Mouse (Mus musculus) C2C12 (cell line): ENCODE measurements around the gene Slc44a2. TPM values are rescaled to one million over a fixed set of nuclear protein-coding genes. Genes with fewer than 3 reads are reported as not detected.

Source experiments
- H3K27me3 ChIP-seq: one replicate; pipeline ENCODE4 v1.6.1; 2011; ENCODE audit not compliant: control insufficient read depth, insufficient read depth, insufficient read length
- H3K36me3 ChIP-seq: one replicate; pipeline ENCODE4 v1.6.1; 2011; ENCODE audit not compliant: control insufficient read depth, insufficient read depth
- H3K4me3 ChIP-seq: one replicate; pipeline ENCODE4 v1.5.1; 2011; ENCODE audit warnings: mild to moderate bottlenecking, control low read depth; ENCODE audit not compliant: poor library complexity, insufficient read depth, severe bottlenecking
- H3K79me2 ChIP-seq: one replicate; pipeline ENCODE4 v1.6.1; 2011; ENCODE audit not compliant: control insufficient read depth, insufficient read depth
- H3K79me3 ChIP-seq: one replicate; pipeline ENCODE4 v1.6.1; 2011; ENCODE audit warnings: low read depth, control low read depth
- H3ac ChIP-seq: one replicate; pipeline ENCODE3; 2011; ENCODE audit warnings: low read depth; ENCODE audit not compliant: control insufficient read depth, insufficient read length
- CEBPB ChIP-seq: IDR thresholded peaks from one replicate; pipeline ENCODE4 v1.6.1; 2011; ENCODE audit warnings: low read depth, mild to moderate bottlenecking, control low read depth, moderate library complexity
- CTCF ChIP-seq: IDR thresholded peaks from one replicate; pipeline ENCODE4 v1.5.1; 2011; ENCODE audit not compliant: control insufficient read depth, insufficient read depth, insufficient read length
- FOSL1 ChIP-seq: IDR thresholded peaks from one replicate; pipeline ENCODE4 v1.8.0; 2011; ENCODE audit warnings: mild to moderate bottlenecking, low read length; ENCODE audit not compliant: poor library complexity, insufficient read depth, severe bottlenecking
- MAX ChIP-seq: IDR thresholded peaks from one replicate; pipeline ENCODE4 v1.6.1; 2011; ENCODE audit warnings: mild to moderate bottlenecking, control low read depth
- MYOD1 ChIP-seq: IDR thresholded peaks from one replicate; pipeline ENCODE4 v1.6.1; 2011; ENCODE audit warnings: low read depth; ENCODE audit not compliant: control insufficient read depth, insufficient read length
- MYOG ChIP-seq: IDR thresholded peaks from one replicate; pipeline ENCODE4 v1.6.1; 2011; ENCODE audit not compliant: control insufficient read depth, insufficient read length; ENCODE audit errors: extremely low read depth
- USF1 ChIP-seq: IDR thresholded peaks from one replicate; pipeline ENCODE4 v1.6.1; 2011; ENCODE audit warnings: low read depth, mild to moderate bottlenecking, control low read depth, moderate library complexity
- polyA plus RNA-seq: library from polyadenylated mRNA; unstranded; fragments of >200 nt; fragmentation: generic; extraction: Trizol; gene quantifications from one replicate; pipeline ENCODE4 v1.2.1, GENCODE M21; 2012; ENCODE audit warnings: missing spikeins

Slc44a2 gene
- polyA plus RNA-seq, 1 experiment, result 221 TPM

DNA sequence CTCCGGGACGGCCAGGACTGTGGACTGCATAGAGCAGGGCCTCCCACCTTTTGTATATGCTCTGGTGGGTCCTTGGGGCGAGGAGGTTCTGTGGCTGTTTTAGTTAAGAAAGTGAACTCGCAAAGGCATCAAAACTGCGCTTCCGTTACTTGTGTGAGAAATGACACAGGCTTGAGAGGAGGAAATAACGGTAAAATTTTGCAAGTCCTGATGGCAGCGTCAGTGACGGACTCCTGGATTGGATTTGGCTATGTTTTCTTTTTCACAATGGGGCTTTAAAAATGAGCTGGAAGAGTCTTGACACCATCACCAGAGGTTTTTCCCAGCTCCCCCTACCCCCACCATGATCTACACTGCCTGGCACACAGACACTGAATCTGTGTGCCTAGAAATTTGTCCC lies 80.5 kb downstream of the Slc44a2 start:
- H3K79me2 ChIP-seq, result no peaks in the 10 kb centered on the region

GRCm38 (mm10) chr9:21402764-21403253 lies 82.3 kb downstream of the Slc44a2 start:
- Histone ChIP-seq H3ac (no peak overlapping the region), H3K79me2 (no peaks in the 10 kb centered on the region), H3K79me3 (no peaks in the 10 kb centered on the region), H3K36me3 (peaks cover 85% of the 10 kb centered on the region), H3K4me3 (no peak overlapping the region), H3K27me3 (no peaks in the 10 kb centered on the region)
- no peak for TF ChIP-seq CEBPB
- TF ChIP-seq CTCF, result no peak
- TF ChIP-seq FOSL1, result no peak
- TF ChIP-seq MAX, result no peak
- no peak for TF ChIP-seq MYOG
- no peak for TF ChIP-seq USF1
- no peak for TF ChIP-seq MYOD1

More for the DNA sequence above, 80.5 kb downstream of the Slc44a2 start:
- Histone ChIP-seq H3K27me3 (no peaks in the 10 kb centered on the region), H3K36me3 (peaks cover 88% of the 10 kb centered on the region), H3ac (no peak overlapping the region), H3K4me3 (no peak overlapping the region), H3K79me3 (no peaks in the 10 kb centered on the region)
- TF ChIP-seq MYOG (no peak), FOSL1 (no peak), USF1 (no peak), MAX (no peak), CEBPB (no peak), CTCF (no peak), MYOD1 (no peak)

GRCm38 (mm10) chr9:21403745-21404144 lies 83.2 kb downstream of the Slc44a2 start:
- TF ChIP-seq FOSL1 (no peak), CEBPB (no peak), MYOG (no peak), CTCF (no peak), USF1 (no peak), MYOD1 (no peak), MAX (no peak)
- Histone ChIP-seq H3K4me3 (no peak overlapping the region), H3K79me2 (no peaks in the 10 kb centered on the region), H3K27me3 (no peaks in the 10 kb centered on the region), H3K79me3 (no peaks in the 10 kb centered on the region), H3K36me3 (peaks cover 76% of the 10 kb centered on the region), H3ac (no peak overlapping the region)

Other genes with a start within 250 kb of the Slc44a2 start
- gene Gm49373, start 247.6 kb upstream of the Slc44a2 start, polyA plus RNA-seq, result 0.96 TPM
- 109 TPM for gene Fdx1l, start 247.1 kb upstream of the Slc44a2 start, polyA plus RNA-seq
- gene Gm38431, start 228.7 kb upstream of the Slc44a2 start, polyA plus RNA-seq, result 1.3 TPM
- 49.2 TPM for gene Raver1, start 228.7 kb upstream of the Slc44a2 start, polyA plus RNA-seq
- gene Tyk2, start 189.5 kb upstream of the Slc44a2 start, polyA plus RNA-seq, result 8.7 TPM
- 342 TPM for gene Cdc37, start 170.7 kb upstream of the Slc44a2 start, polyA plus RNA-seq
- 7.4 TPM for gene Pde4a, start 155.0 kb upstream of the Slc44a2 start, polyA plus RNA-seq
- 41.5 TPM for gene Keap1, start 81.3 kb upstream of the Slc44a2 start, polyA plus RNA-seq
- 0.04 TPM for gene S1pr5, start 72.3 kb upstream of the Slc44a2 start, polyA plus RNA-seq
- 33.7 TPM for gene Atg4d, start 55.4 kb upstream of the Slc44a2 start, polyA plus RNA-seq
- gene Kri1, start 32.7 kb upstream of the Slc44a2 start, polyA plus RNA-seq, result 29.3 TPM
- 49.4 TPM for gene Cdkn2d, start 29.3 kb upstream of the Slc44a2 start, polyA plus RNA-seq
- gene Ap1m2, start 8.4 kb upstream of the Slc44a2 start, polyA plus RNA-seq, result not detected
- 66.6 TPM for gene Ilf3, start 47.2 kb downstream of the Slc44a2 start, polyA plus RNA-seq
- 61.7 TPM for gene Qtrt1, start 91.1 kb downstream of the Slc44a2 start, polyA plus RNA-seq
- 64.4 TPM for gene Dnm2, start 104.2 kb downstream of the Slc44a2 start, polyA plus RNA-seq
- 100 TPM for gene Tmed1, start 189.6 kb downstream of the Slc44a2 start, polyA plus RNA-seq
- gene AB124611, start 205.5 kb downstream of the Slc44a2 start, polyA plus RNA-seq, result 0.19 TPM
- 69.9 TPM for gene Carm1, start 226.2 kb downstream of the Slc44a2 start, polyA plus RNA-seq